Mouse (Mus musculus): ENCODE measurements around the gene Speg. TPM values are rescaled to one million over a fixed set of nuclear protein-coding genes. Genes with fewer than 3 reads are reported as not detected.
A peak's percentile ranks its signal among the peaks of the same experiment; 100 is the strongest.

Speg gene
- total RNA-seq (2021): 10 to 100 TPM; 12.8 to 30.6 TPM
- long read RNA-seq, experiment 1, partial matches to known transcripts: 4 of 4 reads
- long read RNA-seq, experiment 1, other reads (novel, unspliced or antisense): 0 of 4 reads
- long read RNA-seq, experiment 2, partial matches to known transcripts: 5 of 11 reads
- long read RNA-seq, experiment 2, other reads (novel, unspliced or antisense): 2 of 11 reads

GRCm38 (mm10) chr1:75374950-75375936 lies at the start of gene Speg:
TSS of gene Speg (plus strand) at chr1:75375297.
- DNase-seq: peak; percentile 36

- no peak for DNase-seq
Measured at GRCm38 (mm10) chr1:75327461-75327860, 47.6 kb upstream of the Speg start.

- DNase-seq: no peak
Measured at GRCm38 (mm10) chr1:75331271-75331670, 43.8 kb upstream of the Speg start.

GRCm38 (mm10) chr1:75336461-75336860 lies 38.6 kb upstream of the Speg start:
- no peak for DNase-seq

- no peak for DNase-seq
Measured at GRCm38 (mm10) chr1:75337097-75337496, 38.0 kb upstream of the Speg start.

GRCm38 (mm10) chr1:75338091-75338694 lies 36.9 kb upstream of the Speg start:
- DNase-seq: no peak

GRCm38 (mm10) chr1:75339337-75339736 lies 35.8 kb upstream of the Speg start:
- DNase-seq: no peak

GRCm38 (mm10) chr1:75340519-75340918 lies 34.6 kb upstream of the Speg start:
- no peak for DNase-seq

GRCm38 (mm10) chr1:75342874-75343416 lies 32.2 kb upstream of the Speg start:
- DNase-seq: peak; percentile 71

GRCm38 (mm10) chr1:75344291-75345035 lies 30.6 kb upstream of the Speg start:
- DNase-seq: no peak

GRCm38 (mm10) chr1:75345036-75345935 lies 29.8 kb upstream of the Speg start:
- DNase-seq: no peak

GRCm38 (mm10) chr1:75347279-75347678 lies 27.8 kb upstream of the Speg start:
- DNase-seq: no peak

GRCm38 (mm10) chr1:75349275-75349674 lies 25.8 kb upstream of the Speg start:
- DNase-seq: no peak

- DNase-seq: peak; percentile 83
Measured at GRCm38 (mm10) chr1:75357261-75357660, 17.8 kb upstream of the Speg start.

- no peak for DNase-seq
Measured at GRCm38 (mm10) chr1:75358009-75358408, 17.1 kb upstream of the Speg start.

GRCm38 (mm10) chr1:75359346-75359745 lies 15.8 kb upstream of the Speg start:
- no peak for DNase-seq

GRCm38 (mm10) chr1:75360112-75361031 lies 14.7 kb upstream of the Speg start, which contains the start of gene Des:
TSS of gene Des (plus strand) at chr1:75360329.
- peak; percentile 48 for DNase-seq

GRCm38 (mm10) chr1:75361123-75361522 lies 14.0 kb upstream of the Speg start:
- no peak for DNase-seq

GRCm38 (mm10) chr1:75361750-75362149 lies 13.3 kb upstream of the Speg start:
- DNase-seq: peak; percentile 47

- no peak for DNase-seq
Measured at GRCm38 (mm10) chr1:75363868-75364267, 11.2 kb upstream of the Speg start.
